Mouse (Mus musculus) stomach, embryonic 14.5 days (tissue): ENCODE data around the gene Mfsd11. TPM values are rescaled to one million over a fixed set of nuclear protein-coding genes. Genes with fewer than 3 reads are reported as not detected.

Experiments used
- ATAC-seq: fragments of 200-750 bp; cut with Nextera tagmentation; 2 replicates; pipeline ENCODE4 v1.8.0; 2017; ENCODE audit warnings: low read depth, moderate TSS enrichment; ENCODE audit not compliant: insufficient number of reproducible peaks, insufficient read depth, low FRiP score
- H3K27ac ChIP-seq: fragments of 300-500 bp; sonication (generic); 2 replicates; pipeline ENCODE4 v1.5.1; 2014; ENCODE audit warnings: mild to moderate bottlenecking, low read length, moderate library complexity, mixed read lengths
- H3K27me3 ChIP-seq: fragments of 300-500 bp; sonication (generic); 2 replicates; pipeline ENCODE4 v1.6.1; 2014; ENCODE audit warnings: low read length, control low read depth, mixed read lengths; ENCODE audit not compliant: control insufficient read depth, insufficient read depth
- H3K36me3 ChIP-seq: fragments of 300-500 bp; sonication (generic); 2 replicates; pipeline ENCODE4 v1.6.1; 2014; ENCODE audit warnings: mild to moderate bottlenecking, control low read depth, low read length, moderate library complexity, mixed read lengths; ENCODE audit not compliant: control insufficient read depth, insufficient read depth
- H3K4me1 ChIP-seq: fragments of 300-500 bp; sonication (generic); 2 replicates; pipeline ENCODE4 v1.6.1; 2014; ENCODE audit warnings: low read length, control low read depth, mixed read lengths; ENCODE audit not compliant: control insufficient read depth, insufficient read depth
- H3K4me2 ChIP-seq: fragments of 300-500 bp; sonication (generic); replicated peaks from 2 replicates; pipeline ENCODE4 v1.6.1; 2014; ENCODE audit warnings: low read depth, low read length, control low read depth
- H3K4me3 ChIP-seq: fragments of 300-500 bp; sonication (generic); 2 replicates; pipeline ENCODE4 v1.5.1; 2014; ENCODE audit warnings: low read depth, low read length, control low read depth
- H3K9ac ChIP-seq: fragments of 300-500 bp; sonication (generic); replicated peaks from 2 replicates; pipeline ENCODE4 v1.6.1; 2014; ENCODE audit warnings: low read depth, mild to moderate bottlenecking, control low read depth, low read length, moderate library complexity, mixed read lengths
- H3K9me3 ChIP-seq: fragments of 300-500 bp; sonication (generic); 2 replicates; pipeline ENCODE4 v1.6.1; 2016; ENCODE audit warnings: low read depth, low read length, control low read depth; ENCODE audit not compliant: control insufficient read depth
- WGBS: fragments of 180-500 bp; shearing (Covaris S2); extraction: QIAGEN DNeasy Blood & Tissue Kit; methylation state at CpG from one replicate; pipeline ENCODE4 v1.1.7; 2014; 5-methylcytosine and 5-hydroxymethylcytosine counted together
- polyA plus RNA-seq: library from polyadenylated mRNA; unstranded; fragments of >200 nt; fragmentation: Nextera tagmentation; extraction: Ambion mirVana; gene quantifications from 2 replicates; pipeline ENCODE4 v1.2.1, GENCODE M21; 2014

Mfsd11 gene
- polyA plus RNA-seq, 1 experiment from 2014 or later: 38.7 TPM

DNA sequence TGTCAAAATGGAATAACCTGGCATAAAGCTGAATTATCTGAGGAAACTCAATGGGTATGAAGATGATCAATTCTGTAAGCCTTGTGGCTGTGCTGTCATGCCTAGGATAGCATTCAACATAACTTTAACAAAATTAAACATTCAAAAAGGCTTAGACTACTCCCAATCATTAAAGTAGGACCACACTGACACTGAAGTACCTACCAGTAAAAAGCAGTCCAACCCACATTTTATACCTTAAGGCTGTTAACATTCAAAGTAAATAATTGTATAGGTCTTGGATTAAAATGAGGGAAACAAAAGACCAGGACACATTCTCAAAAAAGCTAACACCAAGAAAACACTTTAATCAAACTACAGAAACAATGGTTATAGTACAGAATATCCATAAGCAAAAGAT lies 2.7 kb upstream of the Mfsd11 start:
- Histone ChIP-seq H3K27ac (no peak overlapping the region), H3K9me3 (no peaks in the 10 kb centered on the region), H3K27me3 (no peaks in the 10 kb centered on the region), H3K4me2 (0 out of 2 replicates have a peak overlapping the region, but pooled peaks have one; percentile 7), H3K4me1 (peaks cover 11% of the 10 kb centered on the region), H3K9ac (no peak overlapping the region), H3K4me3 (no peak overlapping the region), H3K36me3 (peaks cover 28% of the 10 kb centered on the region)
- ATAC-seq: no peak

DNA sequence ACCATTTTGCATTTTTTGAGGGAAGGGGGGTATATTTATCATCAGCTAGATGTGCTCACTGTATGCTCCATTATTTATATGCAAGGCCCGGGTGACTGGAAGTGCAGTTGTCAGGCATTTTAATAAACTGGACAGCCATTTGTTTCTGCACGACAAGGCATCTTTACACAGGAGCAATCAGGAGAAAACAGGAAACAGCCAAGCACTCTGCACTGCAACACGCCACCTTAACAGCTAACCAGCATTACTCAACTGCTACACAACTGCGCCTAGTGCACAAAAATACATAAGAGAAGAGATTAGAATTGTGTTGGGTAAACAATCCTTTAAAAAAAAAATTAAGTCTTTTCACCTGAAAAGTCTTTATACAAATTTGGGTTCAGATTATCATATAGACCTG lies 2.2 kb upstream of the Mfsd11 start:
- Histone ChIP-seq H3K4me2 (peak overlapping the region; percentile 80), H3K9me3 (no peaks in the 10 kb centered on the region), H3K27me3 (no peaks in the 10 kb centered on the region), H3K27ac (no peak overlapping the region), H3K9ac (no peak overlapping the region), H3K36me3 (peaks cover 28% of the 10 kb centered on the region), H3K4me3 (peak overlapping the region; percentile 97; the same call in 1 of the 2 replicates), H3K4me1 (peaks cover 12% of the 10 kb centered on the region)
- no peak for ATAC-seq
- 31% methylated on average over 4 of the region's 4 CpGs for WGBS

DNA sequence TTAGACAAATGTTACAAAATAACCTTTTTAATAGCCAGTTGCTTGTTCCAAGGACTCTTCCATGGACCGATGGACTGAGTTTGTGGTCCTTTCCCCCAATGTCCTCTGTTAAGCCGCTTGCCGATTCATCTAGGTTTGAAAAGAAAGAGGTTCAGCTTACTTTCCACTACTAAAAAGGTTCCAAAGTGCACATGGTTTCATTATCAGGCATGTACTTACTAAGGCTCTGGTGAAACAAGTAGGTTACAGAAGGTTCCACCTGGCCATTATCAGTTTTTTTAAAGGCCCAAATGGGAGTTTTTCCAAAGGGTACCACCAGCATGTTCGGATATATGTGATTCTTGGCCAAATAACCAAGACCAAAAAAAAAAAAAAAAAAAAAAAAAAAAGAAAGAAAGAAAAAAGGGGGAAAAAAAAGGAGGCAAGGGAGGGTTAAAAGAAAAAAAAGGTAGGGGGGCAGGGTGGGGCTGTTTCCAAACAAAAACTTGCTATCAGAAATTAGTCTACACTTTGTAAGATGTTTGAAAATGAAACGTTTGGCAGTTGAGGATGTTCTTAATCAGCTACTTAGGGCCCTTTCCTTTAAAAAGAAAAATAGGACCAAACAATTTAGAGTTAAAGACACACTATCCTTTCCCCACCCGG lies 1.3 kb upstream of the Mfsd11 start:
- no peak overlapping the region; the same call in 1 of the 2 replicates for H3K27ac ChIP-seq
- WGBS: 28% methylated on average over 6 of the region's 6 CpGs
- H3K4me2 ChIP-seq: peak overlapping the region; percentile 80
- H3K4me3 ChIP-seq: peak overlapping the region; percentile 97
- H3K9me3 ChIP-seq: no peaks in the 10 kb centered on the region
- no peaks in the 10 kb centered on the region for H3K27me3 ChIP-seq
- H3K4me1 ChIP-seq: peaks cover 12% of the 10 kb centered on the region
- peaks cover 28% of the 10 kb centered on the region for H3K36me3 ChIP-seq
- no peak for ATAC-seq
- peak overlapping the region; percentile 99 for H3K9ac ChIP-seq

DNA sequence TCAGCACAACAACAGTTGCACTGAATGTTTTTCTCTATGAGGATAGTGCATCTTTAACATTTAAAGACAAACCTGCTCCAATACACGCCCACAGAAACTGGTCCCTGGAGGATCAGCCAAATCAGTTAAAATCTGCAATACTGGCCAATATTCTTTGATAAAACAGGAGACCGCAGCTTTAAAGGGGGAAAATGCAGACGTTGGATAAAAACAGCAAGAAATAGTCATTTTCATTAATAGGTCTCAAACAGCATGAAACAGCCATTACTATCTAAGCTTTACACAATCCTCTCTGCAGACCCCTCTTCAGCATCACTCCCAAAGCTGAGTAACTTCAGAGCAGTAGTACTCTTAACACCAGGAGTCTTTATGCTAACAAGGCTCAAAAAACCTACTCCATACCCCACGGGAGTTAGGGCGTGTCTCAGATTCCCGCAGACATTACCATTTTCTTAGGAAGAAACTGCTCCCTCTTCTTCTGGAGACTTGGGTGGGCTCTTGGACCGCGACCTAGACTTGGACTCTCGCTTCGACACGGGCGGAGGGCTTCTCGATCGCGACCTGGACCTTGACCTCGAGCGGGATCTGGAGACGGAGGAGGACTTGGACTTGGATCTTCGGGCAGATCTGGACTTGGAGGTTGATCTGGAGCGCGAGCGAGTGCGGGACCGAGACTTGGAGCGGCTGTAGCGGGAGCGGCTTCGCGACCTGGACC lies 507 bp upstream of the Mfsd11 start:
- H3K36me3 ChIP-seq: peaks cover 31% of the 10 kb centered on the region

DNA sequence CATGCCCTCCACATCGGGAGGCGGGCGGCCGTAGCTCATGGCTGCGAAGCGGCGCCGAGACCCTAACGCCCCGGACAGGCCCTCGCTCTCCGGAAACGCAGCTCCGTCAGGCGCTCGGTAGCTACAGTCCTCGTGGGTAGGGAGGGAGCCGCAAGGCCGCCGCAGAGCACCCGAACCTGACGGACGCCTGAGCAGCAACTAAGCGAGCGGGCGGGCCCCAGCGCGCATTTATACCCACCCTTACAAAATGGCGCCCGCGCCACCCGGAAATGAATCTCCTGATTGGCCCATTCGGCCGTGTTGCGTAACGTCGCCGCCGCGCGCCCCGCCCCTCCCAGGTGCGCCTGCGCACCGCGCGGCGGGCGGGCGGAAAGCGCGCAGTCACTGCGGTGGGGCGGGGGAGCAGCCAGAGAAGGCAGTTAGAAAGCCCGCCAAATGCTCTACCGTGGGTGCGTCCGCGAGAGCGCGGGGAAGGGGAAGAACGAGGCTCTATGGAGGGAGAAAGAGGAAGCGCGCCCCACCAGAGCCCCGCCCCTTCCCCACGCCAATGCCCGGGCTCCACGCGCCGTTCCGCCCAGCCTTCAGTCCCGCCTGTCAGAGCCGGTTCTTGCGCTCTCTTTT lies 761 bp downstream of the Mfsd11 start, which contains the start of gene Srsf2:
Gene Srsf2 (minus strand): TSS at position 204 of the 621 bp plus-strand sequence.
- under 1% methylated on average over 72 of the region's 74 CpGs for WGBS
- Histone ChIP-seq H3K36me3 (peaks cover 25% of the 10 kb centered on the region), H3K27me3 (no peaks in the 10 kb centered on the region), H3K4me3 (peak within 1 kb of the TSS; percentile 97), H3K4me2 (peak within 1 kb of the TSS; percentile 80), H3K9ac (peak within 1 kb of the TSS; percentile 99), H3K9me3 (no peaks in the 10 kb centered on the region), H3K27ac (peak within 1 kb of the TSS; percentile 98), H3K4me1 (peaks cover 17% of the 10 kb centered on the region)
- peak; percentile 89 for ATAC-seq

More for the DNA sequence above, 507 bp upstream of the Mfsd11 start:
- H3K9me3 ChIP-seq: no peaks in the 10 kb centered on the region
- peaks cover 12% of the 10 kb centered on the region for H3K4me1 ChIP-seq
- under 1% methylated on average over 29 of the region's 29 CpGs for WGBS
- peak overlapping the region; percentile 80 for H3K4me2 ChIP-seq
- peak overlapping the region; percentile 99 for H3K9ac ChIP-seq
- peak overlapping the region; percentile 98 for H3K27ac ChIP-seq
- H3K27me3 ChIP-seq: no peaks in the 10 kb centered on the region
- no peak for ATAC-seq
- peak overlapping the region; percentile 97 for H3K4me3 ChIP-seq

DNA sequence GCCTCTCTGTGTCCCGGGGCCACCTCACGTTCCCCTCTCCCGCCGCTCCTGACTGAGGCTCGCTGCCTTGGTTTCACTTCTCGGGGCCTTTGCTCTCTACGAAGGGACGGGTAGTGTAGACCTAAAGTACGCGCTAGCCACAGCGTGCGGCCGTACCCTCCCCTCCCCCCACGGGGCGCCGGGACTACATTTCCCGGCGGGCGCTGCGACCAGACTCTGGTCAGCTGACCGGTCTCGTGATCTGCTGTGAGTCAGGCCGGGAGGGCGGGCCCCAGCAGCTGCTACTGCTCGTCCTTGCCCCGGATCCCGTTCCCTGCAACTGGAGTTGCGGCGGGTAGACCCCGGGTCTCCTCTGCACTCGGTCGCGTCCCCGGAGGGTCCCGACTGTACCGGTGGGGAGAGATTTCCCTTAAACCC lies 1.3 kb downstream of the Mfsd11 start:
- Histone ChIP-seq H3K27me3 (no peaks in the 10 kb centered on the region), H3K27ac (peak overlapping the region; percentile 98), H3K9me3 (no peaks in the 10 kb centered on the region), H3K9ac (peak overlapping the region; percentile 60), H3K4me2 (peak overlapping the region; percentile 67), H3K4me3 (peak overlapping the region; percentile 97), H3K4me1 (peaks cover 17% of the 10 kb centered on the region), H3K36me3 (peaks cover 23% of the 10 kb centered on the region)
- peak; percentile 90 for ATAC-seq
- WGBS: under 1% methylated on average over 36 of the region's 36 CpGs

DNA sequence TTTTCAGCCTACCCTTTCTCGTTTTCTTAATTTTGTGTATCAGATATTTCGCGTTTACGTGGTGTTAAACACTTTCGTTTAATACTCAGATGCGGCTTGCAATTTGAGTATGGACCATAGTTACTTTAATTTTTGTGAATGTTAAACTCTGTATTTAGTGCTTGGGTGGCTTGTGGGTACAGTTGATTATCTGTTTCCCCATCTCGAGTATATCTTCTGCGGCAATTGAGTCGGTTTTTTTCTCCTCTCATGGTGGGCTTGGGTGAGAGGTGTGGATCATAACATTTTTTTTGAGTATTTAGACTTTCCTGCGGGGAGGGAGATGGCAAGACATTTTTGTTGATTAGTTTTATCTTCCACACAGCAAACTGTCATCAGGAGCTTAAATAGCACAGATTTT lies 2.0 kb downstream of the Mfsd11 start:
- ATAC-seq: no peak
- 36% methylated on average over 10 of the region's 10 CpGs for WGBS
- peak overlapping the region; percentile 67 for H3K4me2 ChIP-seq
- H3K36me3 ChIP-seq: peaks cover 21% of the 10 kb centered on the region
- no peak overlapping the region for H3K27ac ChIP-seq
- peaks cover 17% of the 10 kb centered on the region for H3K4me1 ChIP-seq
- no peaks in the 10 kb centered on the region for H3K9me3 ChIP-seq
- H3K27me3 ChIP-seq: no peaks in the 10 kb centered on the region
- H3K9ac ChIP-seq: peak overlapping the region; percentile 60
- peak overlapping the region; percentile 97 for H3K4me3 ChIP-seq

DNA sequence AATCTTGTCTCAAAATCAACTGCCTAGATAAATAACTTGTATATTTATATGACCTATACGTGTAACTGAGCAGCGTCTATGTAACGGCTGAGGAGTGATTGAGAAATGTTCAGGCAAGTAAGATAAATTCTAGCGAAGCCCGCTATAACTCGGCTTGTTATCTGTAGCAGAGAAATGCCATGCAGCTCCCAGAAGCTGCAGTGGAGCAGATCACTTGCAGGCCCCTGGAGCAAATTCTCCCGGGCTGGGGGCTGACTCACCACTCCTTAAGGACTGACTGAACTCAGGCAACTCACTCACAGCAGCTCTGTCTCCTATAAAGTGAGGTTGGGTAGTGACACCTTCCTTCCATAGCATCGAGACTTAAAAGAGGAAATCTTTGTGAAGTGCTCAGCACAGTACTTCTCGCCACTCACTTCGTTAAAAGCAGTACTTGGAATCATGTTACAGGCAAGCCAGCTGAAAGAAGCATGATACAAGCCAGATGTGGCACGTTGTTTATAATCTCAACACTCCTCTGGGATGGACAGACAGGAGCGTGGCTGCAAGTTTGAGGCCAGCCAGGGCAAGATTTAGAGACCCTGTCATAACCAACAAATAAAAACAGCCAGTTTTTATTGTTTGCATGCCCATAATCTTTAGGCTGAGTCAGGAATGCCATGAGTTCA lies 5.1 kb downstream of the Mfsd11 start:
- Histone ChIP-seq H3K9ac (no peak overlapping the region), H3K27ac (no peak overlapping the region), H3K4me2 (no peak overlapping the region), H3K36me3 (peaks cover 24% of the 10 kb centered on the region), H3K27me3 (no peaks in the 10 kb centered on the region), H3K4me3 (no peak overlapping the region), H3K4me1 (peaks cover 11% of the 10 kb centered on the region; the same call in 1 of the 2 replicates), H3K9me3 (no peaks in the 10 kb centered on the region)
- 55% methylated on average over 12 of the region's 12 CpGs for WGBS
- ATAC-seq: no peak
